Mouse (Mus musculus): Measurements from ENCODE around the gene Epn1. TPM values are rescaled to one million over a fixed set of nuclear protein-coding genes. Genes with fewer than 3 reads are reported as not detected.
"Not testable (repeated sequence)": the region's sequence is repeated elsewhere in the genome, so short reads cannot be mapped to it uniquely, and the experiment has no call there.

Gene Epn1
- total RNA-seq, 2 experiments from 2014 or later = 37.0 to 42.0 TPM

- ATAC-seq (replicated peaks; ENCODE audit: poor library complexity) = peak; percentile 18
These were observed 22.2 kb upstream of the Epn1 start for GRCm38 (mm10) chr7:5057804-5058203.

- no peak for ATAC-seq (replicated peaks; ENCODE audit: poor library complexity)
These were observed 21.4 kb upstream of the Epn1 start for GRCm38 (mm10) chr7:5058631-5059030.

- no peak for ATAC-seq (replicated peaks; ENCODE audit: poor library complexity)
These were observed 20.6 kb upstream of the Epn1 start for GRCm38 (mm10) chr7:5059421-5059820.

- ATAC-seq (replicated peaks; ENCODE audit: poor library complexity) = peak; percentile 32
These were observed 19.8 kb upstream of the Epn1 start for GRCm38 (mm10) chr7:5060239-5060731.

GRCm38 (mm10) chr7:5060944-5061773 is 18.9 kb upstream of the Epn1 start:
- ATAC-seq (replicated peaks; ENCODE audit: poor library complexity) = peak; percentile 63

GRCm38 (mm10) chr7:5061774-5062359 is 18.2 kb upstream of the Epn1 start, which contains the start of gene U2af2:
TSS of gene U2af2 (plus strand) at chr7:5062143.
- peak; percentile 33 for ATAC-seq (replicated peaks; ENCODE audit: poor library complexity)

- peak; percentile 15; the same call in 1 of the 2 replicates for ATAC-seq (replicated peaks; ENCODE audit: poor library complexity)
These were observed 17.6 kb upstream of the Epn1 start for GRCm38 (mm10) chr7:5062360-5063001.

GRCm38 (mm10) chr7:5064886-5065285 is 15.1 kb upstream of the Epn1 start:
- no peak for ATAC-seq (replicated peaks; ENCODE audit: poor library complexity)

GRCm38 (mm10) chr7:5073586-5073985 is 6.4 kb upstream of the Epn1 start:
- peak; percentile 59 for ATAC-seq (replicated peaks; ENCODE audit: poor library complexity)

GRCm38 (mm10) chr7:5074984-5075383 is 5.1 kb upstream of the Epn1 start:
- ATAC-seq (replicated peaks; ENCODE audit: poor library complexity) = no peak

- ATAC-seq (replicated peaks; ENCODE audit: poor library complexity) = no peak
These were observed 3.1 kb upstream of the Epn1 start for GRCm38 (mm10) chr7:5076931-5077330.

- not testable (repeated sequence) for ATAC-seq (replicated peaks; ENCODE audit: poor library complexity)
These were observed 548 bp upstream of the Epn1 start for GRCm38 (mm10) chr7:5079365-5080009.

- no peak for ATAC-seq (replicated peaks; ENCODE audit: poor library complexity)
These were observed 780 bp downstream of the Epn1 start for GRCm38 (mm10) chr7:5080815-5081214.

GRCm38 (mm10) chr7:5081241-5081640 is 1.2 kb downstream of the Epn1 start:
- peak; percentile 38 for ATAC-seq (replicated peaks; ENCODE audit: poor library complexity)

- ATAC-seq (replicated peaks; ENCODE audit: poor library complexity) = no peak
These were observed 1.9 kb downstream of the Epn1 start for GRCm38 (mm10) chr7:5081939-5082338.

GRCm38 (mm10) chr7:5083325-5084105 is 3.5 kb downstream of the Epn1 start:
- ATAC-seq (replicated peaks; ENCODE audit: poor library complexity) = peak; percentile 16

- 0 out of 2 replicates have a peak, but pooled peaks have one; percentile 6 for ATAC-seq (replicated peaks; ENCODE audit: poor library complexity)
These were observed 5.5 kb downstream of the Epn1 start for GRCm38 (mm10) chr7:5085512-5085911.

- no peak for ATAC-seq (replicated peaks; ENCODE audit: poor library complexity)
These were observed 6.9 kb downstream of the Epn1 start for GRCm38 (mm10) chr7:5086921-5087440.

- ATAC-seq (replicated peaks; ENCODE audit: poor library complexity) = no peak
These were observed 7.9 kb downstream of the Epn1 start for GRCm38 (mm10) chr7:5087886-5088285.

GRCm38 (mm10) chr7:5089853-5090252 is 9.8 kb downstream of the Epn1 start:
- ATAC-seq (replicated peaks; ENCODE audit: poor library complexity) = no peak

Data from megakaryocyte progenitor cell, adult 5-6 weeks (primary cell).